Mouse (Mus musculus) forebrain, embryonic 12.5 days (tissue): ENCODE data around the gene Spsb2. TPM values are rescaled to one million over a fixed set of nuclear protein-coding genes. Genes with fewer than 3 reads are reported as not detected.
A peak's percentile ranks its signal among the peaks of the same experiment; 100 is the strongest.

ENCODE experiments used
- ATAC-seq: fragments of 200-750 bp; cut with Nextera tagmentation; 2 replicates; pipeline ENCODE4 v1.8.0; 2017; ENCODE audit warnings: moderate TSS enrichment; ENCODE audit not compliant: low FRiP score
- H3K27ac ChIP-seq: fragments of 300-500 bp; sonication (generic); 2 replicates; pipeline ENCODE4 v1.5.1; 2016; ENCODE audit warnings: mild to moderate bottlenecking
- H3K27me3 ChIP-seq: fragments of 300-500 bp; sonication (generic); 2 replicates; pipeline ENCODE4 v1.6.1; 2016; ENCODE audit warnings: mild to moderate bottlenecking
- H3K36me3 ChIP-seq: fragments of 300-500 bp; sonication (generic); replicated peaks from 2 replicates; pipeline ENCODE4 v1.6.1; 2016; ENCODE audit warnings: mild to moderate bottlenecking
- H3K4me1 ChIP-seq: fragments of 300-500 bp; sonication (generic); 2 replicates; pipeline ENCODE4 v1.6.1; 2016
- H3K4me2 ChIP-seq: fragments of 300-500 bp; sonication (generic); 2 replicates; pipeline ENCODE4 v1.6.1; 2016; ENCODE audit warnings: mild to moderate bottlenecking, moderate library complexity
- H3K4me3 ChIP-seq: fragments of 300-500 bp; sonication (generic); replicated peaks from 2 replicates; pipeline ENCODE4 v1.5.1; 2016; ENCODE audit warnings: mild to moderate bottlenecking
- H3K9ac ChIP-seq: fragments of 300-500 bp; sonication (generic); 2 replicates; pipeline ENCODE4 v1.6.1; 2016; ENCODE audit warnings: mild to moderate bottlenecking
- H3K9me3 ChIP-seq: fragments of 300-500 bp; sonication (generic); 2 replicates; pipeline ENCODE4 v1.6.1; 2016
- WGBS: fragments of 180-500 bp; shearing (Covaris S2); methylation state at CpG from one replicate; pipeline ENCODE4 v1.1.7; 2016; 5-methylcytosine and 5-hydroxymethylcytosine counted together
- polyA plus RNA-seq: library from polyadenylated mRNA; unstranded; fragments of >200 nt; fragmentation: Nextera tagmentation; extraction: Ambion mirVana; gene quantifications from 2 replicates; pipeline ENCODE4 v1.2.1, GENCODE M21; 2016

The Spsb2 gene
- polyA plus RNA-seq, 1 experiment from 2014 or later = 7.7 TPM

DNA sequence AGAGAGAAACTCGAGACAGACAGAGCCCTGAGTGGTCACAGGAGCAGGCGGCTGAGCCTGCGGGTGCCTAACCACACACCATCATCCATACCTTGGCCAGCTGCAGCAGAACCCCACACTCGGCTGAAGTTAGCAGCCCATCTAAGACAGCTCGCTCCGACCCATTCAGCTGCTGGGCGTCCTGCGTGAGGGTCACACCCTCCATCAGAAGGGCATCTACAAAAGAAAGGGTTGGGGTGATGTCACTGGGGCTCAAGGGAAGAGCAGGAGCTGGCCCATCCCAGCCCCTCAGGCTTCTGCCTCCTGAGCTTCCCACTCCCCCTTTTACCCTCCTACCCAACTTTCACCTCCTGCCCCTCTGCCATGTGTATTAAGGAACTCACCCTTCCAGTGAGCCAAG lies 42.1 kb downstream of the Spsb2 start:
- no peak for ATAC-seq
- Histone ChIP-seq H3K9me3 (no peaks in the 10 kb centered on the region), H3K9ac (no peak overlapping the region), H3K4me3 (no peak overlapping the region), H3K4me1 (peaks cover 7% of the 10 kb centered on the region), H3K4me2 (no peak overlapping the region), H3K36me3 (peaks cover 17% of the 10 kb centered on the region), H3K27ac (no peak overlapping the region), H3K27me3 (no peaks in the 10 kb centered on the region)
- WGBS = 65% methylated on average over 8 of the region's 8 CpGs

DNA sequence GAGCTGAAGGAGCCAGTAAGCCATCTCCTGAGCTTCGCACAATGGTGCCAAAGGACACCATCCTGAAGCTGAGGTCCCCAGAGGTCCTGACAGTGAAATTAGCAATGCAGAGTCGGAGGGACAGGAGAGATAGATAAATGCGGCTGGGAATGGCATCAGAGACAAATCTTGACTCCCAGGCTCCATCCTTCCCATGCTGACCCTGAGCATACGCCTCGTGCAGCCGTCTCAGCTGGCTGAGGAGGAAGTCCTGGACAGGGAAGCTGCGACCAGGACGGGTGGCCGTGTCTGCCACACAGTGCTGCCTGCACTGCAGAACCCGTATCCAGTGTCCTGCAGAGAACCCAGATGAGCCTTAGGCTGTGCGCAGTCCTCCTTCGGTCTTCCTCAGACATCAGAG lies 46.2 kb downstream of the Spsb2 start:
- peaks cover 13% of the 10 kb centered on the region for H3K27me3 ChIP-seq
- peak overlapping the region; percentile 42; the same call in 1 of the 2 replicates for H3K27ac ChIP-seq
- 75% methylated on average over 12 of the region's 12 CpGs for WGBS
- H3K4me1 ChIP-seq = peaks cover 24% of the 10 kb centered on the region
- no peak overlapping the region for H3K4me2 ChIP-seq
- ATAC-seq = no peak
- H3K4me3 ChIP-seq = no peak overlapping the region
- H3K36me3 ChIP-seq = peaks cover 17% of the 10 kb centered on the region
- H3K9me3 ChIP-seq = no peaks in the 10 kb centered on the region
- H3K9ac ChIP-seq = no peak overlapping the region

DNA sequence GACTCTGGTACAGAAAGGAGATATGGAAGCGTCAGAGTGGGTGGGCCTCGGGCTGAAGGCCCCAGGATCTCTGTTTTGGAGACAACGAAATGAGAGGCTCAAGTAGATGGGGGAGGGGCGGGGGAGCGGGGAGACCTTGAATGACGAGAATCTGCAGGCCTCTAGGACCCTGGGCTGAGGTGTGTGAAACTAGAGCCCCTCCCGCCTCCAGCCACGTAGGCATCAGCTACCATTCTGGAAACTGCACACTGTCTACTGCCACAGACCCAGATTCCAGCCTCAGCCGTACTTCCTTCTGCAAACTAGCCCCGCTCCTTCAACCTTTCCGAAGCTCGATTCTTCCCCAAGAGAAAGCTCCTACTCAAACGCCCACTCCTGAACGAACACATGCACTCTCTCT lies 47.9 kb downstream of the Spsb2 start:
- peak overlapping the region; percentile 80 for H3K4me2 ChIP-seq
- peak; percentile 55 for ATAC-seq
- H3K9ac ChIP-seq = peak overlapping the region; percentile 91
- H3K4me1 ChIP-seq = peaks cover 39% of the 10 kb centered on the region
- no peaks in the 10 kb centered on the region for H3K9me3 ChIP-seq
- peak overlapping the region; percentile 97 for H3K27ac ChIP-seq
- H3K27me3 ChIP-seq = peaks cover 14% of the 10 kb centered on the region
- WGBS = 6% methylated on average over 14 of the region's 14 CpGs
- peak overlapping the region; percentile 78 for H3K4me3 ChIP-seq
- peaks cover 14% of the 10 kb centered on the region; the same call in 1 of the 2 replicates for H3K36me3 ChIP-seq

DNA sequence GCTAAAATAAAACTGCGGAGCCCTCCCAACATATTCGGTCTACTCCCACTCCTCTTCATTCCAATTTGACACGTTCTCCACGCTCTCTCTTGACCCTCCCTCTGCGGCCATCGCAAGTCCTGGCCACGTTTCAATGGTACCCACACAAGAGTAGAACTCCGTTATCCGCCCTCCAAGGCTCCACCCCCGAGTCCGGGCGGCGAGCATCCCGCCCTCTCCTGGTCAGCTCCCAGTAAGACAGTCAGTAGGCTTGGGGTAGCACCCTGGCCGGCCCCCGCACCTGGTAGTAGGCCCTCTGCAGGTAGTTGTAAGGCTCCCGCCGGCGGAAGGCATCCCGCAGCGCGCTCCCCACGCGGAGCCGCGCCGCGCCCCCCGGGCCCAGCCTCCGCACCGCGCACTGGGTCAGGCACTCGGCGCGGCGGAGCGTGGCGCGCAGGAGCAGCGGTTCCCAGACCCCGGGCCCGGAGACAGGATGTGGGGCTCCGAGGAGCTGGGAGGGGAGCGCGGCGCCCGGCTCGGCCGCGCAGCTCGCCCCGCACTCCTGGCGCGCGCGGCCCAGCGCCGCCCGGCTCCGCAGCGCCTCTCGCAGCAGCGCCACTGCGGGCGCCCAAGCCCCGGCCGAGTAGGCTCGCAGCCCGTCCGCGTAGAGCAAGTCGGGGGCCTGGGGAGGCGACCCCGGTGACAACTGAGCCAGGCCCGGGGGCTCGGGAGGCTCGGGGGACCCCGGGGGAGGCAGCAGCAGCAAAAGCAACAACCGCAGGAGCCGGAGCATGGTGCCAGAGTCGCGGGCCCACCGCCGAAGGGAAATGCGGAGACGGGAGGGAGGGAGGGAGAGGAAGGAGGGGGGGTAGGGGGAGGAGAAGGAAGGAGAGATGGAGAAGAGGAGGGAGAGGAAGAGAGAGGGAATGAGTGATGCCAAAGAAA lies 48.7 kb downstream of the Spsb2 start, which contains the start of gene P3h3:
P3h3 (minus strand) TSS at position 837 of the 924 bp plus-strand sequence.
- ATAC-seq = peak; percentile 88
- peak within 1 kb of the TSS; percentile 78 for H3K4me3 ChIP-seq
- H3K4me1 ChIP-seq = peaks cover 47% of the 10 kb centered on the region
- H3K27ac ChIP-seq = peak within 1 kb of the TSS; percentile 97
- H3K27me3 ChIP-seq = peaks cover 14% of the 10 kb centered on the region
- H3K36me3 ChIP-seq = peaks cover 14% of the 10 kb centered on the region; the same call in 1 of the 2 replicates
- H3K4me2 ChIP-seq = peak within 1 kb of the TSS; percentile 80
- peak within 1 kb of the TSS; percentile 91 for H3K9ac ChIP-seq
- no peaks in the 10 kb centered on the region for H3K9me3 ChIP-seq
- WGBS = under 1% methylated on average over 86 of the region's 86 CpGs

DNA sequence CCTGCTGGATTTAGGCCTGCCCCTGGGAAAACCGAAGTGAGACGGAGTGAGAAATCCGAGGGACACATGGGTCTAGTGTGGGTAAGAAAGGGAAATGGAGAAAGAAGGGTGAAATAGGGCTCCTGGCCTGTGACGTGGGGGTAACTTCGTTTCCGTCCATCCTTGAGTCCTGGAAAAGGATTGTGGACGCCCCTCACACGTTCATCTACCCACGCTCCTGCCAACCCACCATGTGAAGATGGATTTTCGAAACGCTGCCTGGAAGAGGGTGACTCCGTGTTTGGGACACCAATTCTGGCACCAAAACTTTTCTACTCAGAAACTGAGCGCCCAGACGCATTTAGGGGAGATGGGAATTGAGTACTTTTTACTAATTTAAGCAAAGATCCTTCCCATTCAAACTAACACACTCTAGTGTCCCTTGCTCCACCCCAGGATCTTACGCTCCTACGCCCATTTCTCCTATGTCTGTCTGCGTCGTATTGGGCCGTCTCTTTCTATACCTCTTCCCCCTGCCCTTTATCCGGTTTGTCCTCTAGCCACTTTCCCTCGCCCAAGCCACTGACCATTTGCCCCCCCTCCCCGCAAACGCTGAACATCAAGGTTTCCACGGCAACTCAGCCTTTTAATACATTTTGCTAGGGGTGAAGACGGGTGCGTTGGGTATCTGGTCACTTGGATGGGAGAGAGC lies 49.5 kb downstream of the Spsb2 start:
- Histone ChIP-seq H3K27me3 (peaks cover 17% of the 10 kb centered on the region), H3K9me3 (no peaks in the 10 kb centered on the region), H3K4me2 (peak overlapping the region; percentile 80), H3K36me3 (peaks cover 10% of the 10 kb centered on the region; the same call in 1 of the 2 replicates), H3K4me3 (peak overlapping the region; percentile 78), H3K27ac (peak overlapping the region; percentile 97), H3K4me1 (peaks cover 55% of the 10 kb centered on the region), H3K9ac (peak overlapping the region; percentile 91)
- 22% methylated on average over 26 of the region's 26 CpGs for WGBS
- ATAC-seq = no peak

DNA sequence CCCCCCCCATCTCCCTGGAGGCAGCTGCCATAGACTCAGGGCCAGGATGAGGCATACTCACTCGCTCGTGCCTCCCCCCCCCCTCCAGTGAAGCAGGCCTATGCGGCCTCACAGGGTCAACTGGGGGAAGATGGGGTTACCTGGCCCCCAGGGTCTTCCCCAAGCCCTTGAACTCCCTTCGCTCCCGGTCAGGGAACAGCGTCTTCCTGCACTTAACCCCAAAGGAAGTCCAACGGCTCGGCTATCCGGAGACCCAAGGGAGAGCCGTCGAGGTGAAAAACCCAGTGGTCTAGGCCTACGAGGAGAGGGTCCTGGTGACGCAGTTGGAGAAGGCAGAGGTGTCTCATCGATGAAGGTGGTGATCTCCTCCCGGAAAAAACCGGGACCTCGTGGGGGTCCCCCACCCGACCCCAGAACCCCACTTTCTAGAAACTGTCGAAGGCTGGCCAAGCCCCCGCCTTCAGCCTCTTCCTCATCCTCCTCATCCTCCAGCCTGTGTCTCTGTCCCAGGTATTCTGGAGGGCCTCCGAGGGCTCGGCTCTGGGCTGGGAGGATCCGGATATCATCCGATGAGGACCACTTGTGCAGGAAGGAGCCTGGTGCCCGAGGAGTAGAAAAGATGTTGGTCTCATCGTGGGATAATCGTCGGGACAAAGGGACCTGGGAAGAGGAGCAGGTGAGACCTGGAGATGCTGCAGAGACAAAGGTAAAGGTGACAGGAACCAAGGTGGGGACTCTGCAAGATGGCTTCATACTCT lies 50.3 kb downstream of the Spsb2 start:
- ATAC-seq = no peak
- Histone ChIP-seq H3K4me3 (no peak overlapping the region), H3K36me3 (peaks cover 6% of the 10 kb centered on the region; the same call in 1 of the 2 replicates), H3K9ac (0 out of 2 replicates have a peak overlapping the region, but pooled peaks have one; percentile 91), H3K4me1 (peaks cover 58% of the 10 kb centered on the region), H3K27ac (no peak overlapping the region), H3K27me3 (peaks cover 17% of the 10 kb centered on the region), H3K9me3 (no peaks in the 10 kb centered on the region), H3K4me2 (peak overlapping the region; percentile 80)
- WGBS = 83% methylated on average over 28 of the region's 28 CpGs

DNA sequence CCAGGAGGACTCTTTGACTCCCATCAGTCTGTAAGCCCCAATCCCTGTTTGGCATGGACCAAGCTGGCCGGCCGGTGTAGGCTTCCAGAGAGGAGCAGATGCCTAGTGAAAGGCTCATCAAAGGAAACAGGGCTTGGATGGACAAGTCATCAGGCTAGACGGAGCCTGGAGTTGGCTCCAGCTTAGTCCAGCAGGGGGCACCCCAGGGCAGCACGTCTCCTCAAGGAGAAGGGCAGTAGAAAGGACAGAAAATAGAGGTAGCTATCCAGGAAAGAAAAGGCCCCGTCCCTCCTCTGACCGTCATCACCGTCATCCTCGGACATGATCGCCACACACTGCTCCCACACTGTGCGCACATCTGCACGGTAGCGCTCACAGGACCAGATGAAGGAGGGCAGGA lies 51.3 kb downstream of the Spsb2 start:
- Histone ChIP-seq H3K9me3 (no peaks in the 10 kb centered on the region), H3K36me3 (0 out of 2 replicates have a peak, but pooled peaks cover 2% of the 10 kb centered on the region), H3K9ac (peak overlapping the region; percentile 48; the same call in 1 of the 2 replicates), H3K27me3 (peaks cover 17% of the 10 kb centered on the region), H3K4me1 (peaks cover 67% of the 10 kb centered on the region), H3K4me2 (peak overlapping the region; percentile 27), H3K27ac (peak overlapping the region; percentile 63), H3K4me3 (no peak overlapping the region; the same call in 1 of the 2 replicates)
- ATAC-seq = no peak
- WGBS = 7% methylated on average over 12 of the region's 12 CpGs

Other genes with a start within 250 kb of the Spsb2 start
- not detected in 2 replicates for gene C1rb, start 238.4 kb upstream of the Spsb2 start, polyA plus RNA-seq
- gene C1s2, start 172.6 kb upstream of the Spsb2 start, polyA plus RNA-seq = 0.08 TPM in 2 replicates
- 28.1 and 35.0 TPM in 2 replicates for gene Lpcat3, start 145.6 kb upstream of the Spsb2 start, polyA plus RNA-seq
- 194 and 199 TPM in 2 replicates for gene Emg1, start 96.5 kb upstream of the Spsb2 start, polyA plus RNA-seq
- 330 and 338 TPM in 2 replicates for gene Phb2, start 96.3 kb upstream of the Spsb2 start, polyA plus RNA-seq
- gene Ptpn6, start 69.9 kb upstream of the Spsb2 start, polyA plus RNA-seq = 5.4 and 6.1 TPM in 2 replicates
- 550 and 568 TPM in 2 replicates for gene Grcc10, start 67.3 kb upstream of the Spsb2 start, polyA plus RNA-seq
- not detected in 2 replicates for gene Gm45234, start 52.6 kb upstream of the Spsb2 start, polyA plus RNA-seq
- 17.6 and 19.2 TPM in 2 replicates for gene Atn1, start 52.1 kb upstream of the Spsb2 start, polyA plus RNA-seq
- gene Eno2, start 39.0 kb upstream of the Spsb2 start, polyA plus RNA-seq = 10.5 and 10.6 TPM in 2 replicates
- gene Lrrc23, start 28.9 kb upstream of the Spsb2 start, polyA plus RNA-seq = 3.3 and 4.0 TPM in 2 replicates
- 559 and 592 TPM in 2 replicates for gene Tpi1, start 5.6 kb downstream of the Spsb2 start, polyA plus RNA-seq
- 199 and 221 TPM in 2 replicates for gene Usp5, start 20.8 kb downstream of the Spsb2 start, polyA plus RNA-seq
- 233 and 244 TPM in 2 replicates for gene Cdca3, start 20.9 kb downstream of the Spsb2 start, polyA plus RNA-seq
- gene Gnb3, start 31.6 kb downstream of the Spsb2 start, polyA plus RNA-seq = 0.67 and 1.1 TPM in 2 replicates
- 15.0 and 19.8 TPM in 2 replicates for gene P3h3, start 49.1 kb downstream of the Spsb2 start, polyA plus RNA-seq
- gene Gpr162, start 55.3 kb downstream of the Spsb2 start, polyA plus RNA-seq = 9.9 and 10.2 TPM in 2 replicates
- gene Cd4, start 79.6 kb downstream of the Spsb2 start, polyA plus RNA-seq = 0.12 and 0.14 TPM in 2 replicates
- 2.0 and 3.0 TPM in 2 replicates for gene Lag3, start 103.0 kb downstream of the Spsb2 start, polyA plus RNA-seq
- 516 and 526 TPM in 2 replicates for gene Ptms, start 111.4 kb downstream of the Spsb2 start, polyA plus RNA-seq
- gene Mlf2, start 122.7 kb downstream of the Spsb2 start, polyA plus RNA-seq = 445 and 449 TPM in 2 replicates
- 104 and 110 TPM in 2 replicates for gene Cops7a, start 156.9 kb downstream of the Spsb2 start, polyA plus RNA-seq
- gene Pianp, start 188.0 kb downstream of the Spsb2 start, polyA plus RNA-seq = 6.9 and 8.2 TPM in 2 replicates
- 16.7 and 19.1 TPM in 2 replicates for gene Zfp384, start 200.5 kb downstream of the Spsb2 start, polyA plus RNA-seq
- gene Ing4, start 231.1 kb downstream of the Spsb2 start, polyA plus RNA-seq = 163 and 164 TPM in 2 replicates
- gene Acrbp, start 241.0 kb downstream of the Spsb2 start, polyA plus RNA-seq = 14.7 and 17.7 TPM in 2 replicates